Mouse (Mus musculus) intestine, embryonic 16.5 days (tissue): ENCODE measurements around the gene Gng7. TPM values are rescaled to one million over a fixed set of nuclear protein-coding genes. Genes with fewer than 3 reads are reported as not detected.

Source experiments
- ATAC-seq: fragments of 200-750 bp; cut with Nextera tagmentation; 2 replicates; pipeline ENCODE4 v1.8.0; 2017; ENCODE audit warnings: moderate TSS enrichment, moderate library complexity
- H3K27ac ChIP-seq: fragments of 300-500 bp; sonication (generic); 2 replicates; pipeline ENCODE4 v1.5.1; 2014; ENCODE audit warnings: mild to moderate bottlenecking, low read length
- H3K27me3 ChIP-seq: fragments of 300-500 bp; sonication (generic); replicated peaks from 2 replicates; pipeline ENCODE4 v1.6.1; 2014; ENCODE audit warnings: low read length, control low read depth, mixed read lengths; ENCODE audit not compliant: control insufficient read depth, insufficient read depth
- H3K36me3 ChIP-seq: fragments of 300-500 bp; sonication (generic); 2 replicates; pipeline ENCODE4 v1.6.1; 2014; ENCODE audit warnings: low read length, control low read depth; ENCODE audit not compliant: control insufficient read depth, insufficient read depth
- H3K4me1 ChIP-seq: fragments of 300-500 bp; sonication (generic); 2 replicates; pipeline ENCODE4 v1.6.1; 2014; ENCODE audit warnings: low read length, control low read depth, mixed read lengths; ENCODE audit not compliant: control insufficient read depth, insufficient read depth
- H3K4me2 ChIP-seq: fragments of 300-500 bp; sonication (generic); 2 replicates; pipeline ENCODE4 v1.6.1; 2014; ENCODE audit warnings: low read depth, low read length, control low read depth
- H3K4me3 ChIP-seq: fragments of 300-500 bp; sonication (generic); 2 replicates; pipeline ENCODE4 v1.5.1; 2014; ENCODE audit warnings: mild to moderate bottlenecking, low read length
- H3K9ac ChIP-seq: fragments of 300-500 bp; sonication (generic); 2 replicates; pipeline ENCODE4 v1.6.1; 2014; ENCODE audit warnings: low read depth, low read length
- H3K9me3 ChIP-seq: fragments of 300-500 bp; sonication (generic); 2 replicates; pipeline ENCODE4 v1.6.1; 2016; ENCODE audit warnings: low read length, control low read depth; ENCODE audit not compliant: control insufficient read depth
- WGBS: fragments of 180-500 bp; shearing (Covaris S2); extraction: QIAGEN DNeasy Blood & Tissue Kit; methylation state at CpG from one replicate; pipeline ENCODE4 v1.1.7; 2014; 5-methylcytosine and 5-hydroxymethylcytosine counted together
- polyA plus RNA-seq: library from polyadenylated mRNA; unstranded; fragments of >200 nt; fragmentation: Nextera tagmentation; extraction: Ambion mirVana; gene quantifications from 2 replicates; pipeline ENCODE4 v1.2.1, GENCODE M21; 2015

Gene Gng7
- polyA plus RNA-seq, 1 experiment from 2014 or later: 3.6 TPM

- no peak overlapping the region for H3K27ac ChIP-seq
- WGBS: 93% methylated on average over 22 of the region's 22 CpGs
- H3K9ac ChIP-seq: no peak overlapping the region
- ATAC-seq: no peak
- H3K4me2 ChIP-seq: no peak overlapping the region
- peaks cover 11% of the 10 kb centered on the region for H3K4me1 ChIP-seq
- H3K36me3 ChIP-seq: peaks cover 32% of the 10 kb centered on the region
- H3K9me3 ChIP-seq: no peaks in the 10 kb centered on the region
- no peaks in the 10 kb centered on the region for H3K27me3 ChIP-seq
- H3K4me3 ChIP-seq: no peak overlapping the region
Measured at GRCm38 (mm10) chr10:80909375-80910162, 105.2 kb downstream of the Gng7 start.

DNA sequence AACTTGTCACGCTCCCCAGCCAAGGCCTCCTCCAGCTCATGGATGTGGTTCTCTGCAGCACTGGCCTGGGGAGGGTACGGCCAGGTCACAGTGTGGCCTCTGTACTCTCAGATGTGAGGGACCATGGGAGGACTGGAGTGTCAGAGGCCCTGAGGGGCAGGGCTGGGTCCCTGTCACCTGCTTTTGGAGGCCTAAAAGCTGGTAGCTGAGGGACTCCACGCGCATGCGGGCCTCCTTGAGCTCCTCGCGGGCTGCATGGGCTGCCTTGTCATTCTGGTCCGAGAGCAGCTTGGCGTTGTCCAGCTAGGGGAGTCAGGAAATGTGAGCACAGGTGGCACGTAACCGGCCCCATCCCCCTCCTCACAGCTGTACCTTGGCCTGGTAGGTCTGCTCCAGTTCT is 110.0 kb downstream of the Gng7 start:
- no peak overlapping the region for H3K9ac ChIP-seq
- no peak overlapping the region for H3K27ac ChIP-seq
- H3K27me3 ChIP-seq: no peaks in the 10 kb centered on the region
- 89% methylated on average over 11 of the region's 11 CpGs for WGBS
- no peak for ATAC-seq
- no peak overlapping the region for H3K4me2 ChIP-seq
- H3K36me3 ChIP-seq: peaks cover 29% of the 10 kb centered on the region
- H3K4me3 ChIP-seq: no peak overlapping the region
- H3K9me3 ChIP-seq: no peaks in the 10 kb centered on the region
- peaks cover 6% of the 10 kb centered on the region for H3K4me1 ChIP-seq

DNA sequence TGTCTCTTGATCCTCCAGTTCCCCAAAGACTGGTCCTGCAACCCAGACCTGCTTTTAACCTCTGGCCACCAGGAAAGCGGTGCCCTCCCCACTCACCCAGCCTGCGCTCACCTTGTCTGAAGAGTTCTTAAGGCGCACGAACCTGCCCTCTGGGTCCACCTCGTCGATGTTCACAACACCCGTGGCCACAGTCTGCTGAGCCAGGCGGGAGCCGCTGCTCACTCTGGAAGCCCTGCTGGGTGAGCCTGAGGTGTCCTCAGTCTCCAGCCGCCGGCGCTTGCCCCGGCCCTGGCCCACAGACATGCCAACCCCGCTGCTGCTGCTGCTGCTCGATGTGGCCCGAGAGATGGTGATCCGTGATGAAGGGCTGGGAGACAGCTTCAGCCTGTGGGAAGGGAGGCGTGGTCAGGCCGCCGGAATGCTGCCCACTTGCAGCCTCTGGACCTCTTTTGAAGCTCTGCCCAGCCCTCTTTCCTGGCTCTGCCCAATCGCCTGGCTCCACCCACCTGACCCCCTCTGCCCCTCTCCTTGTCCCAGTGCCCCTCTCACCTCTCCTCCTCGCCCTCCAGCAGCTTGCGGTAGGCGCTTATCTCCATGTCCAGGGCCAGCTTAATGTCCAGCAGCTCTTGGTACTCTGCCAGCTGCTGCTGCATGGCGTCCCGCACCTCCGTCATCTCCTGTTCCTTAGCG is 110.6 kb downstream of the Gng7 start:
- peaks cover 26% of the 10 kb centered on the region for H3K36me3 ChIP-seq
- no peak overlapping the region for H3K27ac ChIP-seq

DNA sequence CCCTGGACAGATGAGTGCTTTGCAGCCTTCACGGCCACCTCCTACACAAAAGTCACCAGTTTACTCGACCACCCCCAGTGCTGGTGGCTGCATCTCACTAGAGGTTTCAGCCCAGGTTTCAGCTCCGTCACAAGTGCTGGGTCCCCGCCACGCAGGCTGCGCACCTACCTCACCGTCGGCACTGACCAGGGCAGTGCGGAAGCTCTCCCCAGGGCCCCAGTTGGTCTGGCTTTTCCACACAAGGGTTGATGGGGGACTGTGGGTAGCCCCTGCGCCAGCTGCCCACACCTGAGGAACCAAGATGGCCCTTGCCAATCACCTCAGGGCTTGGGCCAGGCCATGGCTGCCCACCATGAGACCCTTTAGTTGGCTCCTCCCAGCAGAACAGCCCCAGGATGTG is 111.5 kb downstream of the Gng7 start:
- H3K27ac ChIP-seq: no peak overlapping the region
- no peak overlapping the region for H3K4me2 ChIP-seq
- H3K9ac ChIP-seq: no peak overlapping the region
- no peaks in the 10 kb centered on the region for H3K9me3 ChIP-seq
- no peak for ATAC-seq
- 94% methylated on average over 10 of the region's 10 CpGs for WGBS
- peaks cover 23% of the 10 kb centered on the region for H3K36me3 ChIP-seq
- peaks cover 15% of the 10 kb centered on the region for H3K4me1 ChIP-seq
- no peak overlapping the region for H3K4me3 ChIP-seq
- no peaks in the 10 kb centered on the region for H3K27me3 ChIP-seq

More for the DNA sequence above, 110.6 kb downstream of the Gng7 start:
- 89% methylated on average over 28 of the region's 28 CpGs for WGBS
- Histone ChIP-seq H3K4me1 (peaks cover 11% of the 10 kb centered on the region), H3K27me3 (no peaks in the 10 kb centered on the region), H3K4me2 (no peak overlapping the region), H3K9me3 (no peaks in the 10 kb centered on the region), H3K9ac (no peak overlapping the region), H3K4me3 (no peak overlapping the region)
- no peak for ATAC-seq

DNA sequence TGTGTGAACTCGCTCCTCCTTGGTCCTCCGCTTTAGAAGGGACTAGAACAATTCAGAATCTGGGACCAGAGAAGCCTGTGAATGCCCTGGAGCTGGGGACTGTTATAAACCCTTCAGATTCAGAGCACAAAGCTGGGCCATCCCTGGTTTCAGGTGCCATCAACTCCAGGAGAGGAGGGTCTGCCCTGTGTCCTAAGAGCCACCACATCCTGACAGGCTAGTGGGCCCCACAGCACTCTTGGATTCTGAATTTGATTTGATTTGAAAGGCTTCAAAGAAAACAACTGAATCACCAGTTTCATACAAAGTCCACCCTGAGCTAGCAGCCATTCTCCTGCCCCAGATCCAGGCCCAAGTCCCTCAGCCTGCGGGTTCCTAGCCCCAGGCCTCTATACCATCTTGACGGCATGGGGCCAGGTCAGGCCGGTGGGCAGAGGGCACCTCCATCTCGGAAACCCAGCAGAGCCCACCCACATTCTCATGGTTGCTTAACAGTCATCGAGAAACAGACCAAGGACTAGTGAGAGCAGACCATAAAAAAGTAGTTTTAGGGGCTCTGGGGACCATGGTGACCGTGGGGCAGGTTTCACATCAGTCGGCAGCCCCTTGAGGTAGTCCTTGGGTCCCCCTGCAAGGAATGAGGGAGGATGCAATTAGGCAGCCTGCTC is 112.3 kb downstream of the Gng7 start:
- Histone ChIP-seq H3K4me2 (no peak overlapping the region), H3K27me3 (no peaks in the 10 kb centered on the region), H3K27ac (no peak overlapping the region), H3K4me3 (no peak overlapping the region), H3K9ac (peak overlapping the region; percentile 52; the same call in 1 of the 2 replicates), H3K9me3 (no peaks in the 10 kb centered on the region), H3K36me3 (peaks cover 23% of the 10 kb centered on the region), H3K4me1 (peaks cover 15% of the 10 kb centered on the region)
- 94% methylated on average over 9 of the region's 9 CpGs for WGBS
- no peak for ATAC-seq

GRCm38 (mm10) chr10:80901409-80902272 is 113.1 kb downstream of the Gng7 start:
- 89% methylated on average over 19 of the region's 19 CpGs for WGBS
- H3K9me3 ChIP-seq: no peaks in the 10 kb centered on the region
- H3K27me3 ChIP-seq: no peaks in the 10 kb centered on the region
- peak overlapping the region; percentile 19 for H3K4me3 ChIP-seq
- peak overlapping the region; percentile 79 for H3K27ac ChIP-seq
- H3K9ac ChIP-seq: peak overlapping the region; percentile 52
- peak overlapping the region; percentile 43 for H3K4me2 ChIP-seq
- ATAC-seq: no peak
- H3K36me3 ChIP-seq: peaks cover 19% of the 10 kb centered on the region
- peaks cover 15% of the 10 kb centered on the region for H3K4me1 ChIP-seq

- H3K9me3 ChIP-seq: no peaks in the 10 kb centered on the region
- peak; percentile 95 for ATAC-seq
- under 1% methylated on average over 72 of the region's 72 CpGs for WGBS
- H3K36me3 ChIP-seq: peaks cover 15% of the 10 kb centered on the region
- H3K4me1 ChIP-seq: peaks cover 15% of the 10 kb centered on the region
- H3K27ac ChIP-seq: peak within 1 kb of the TSS; percentile 79
- H3K9ac ChIP-seq: peak within 1 kb of the TSS; percentile 81
- no peaks in the 10 kb centered on the region for H3K27me3 ChIP-seq
- peak within 1 kb of the TSS; percentile 76 for H3K4me3 ChIP-seq
- H3K4me2 ChIP-seq: peak within 1 kb of the TSS; percentile 89
Measured at GRCm38 (mm10) chr10:80900318-80901247, 114.2 kb downstream of the Gng7 start, which contains the start of gene Timm13. Timm13 (minus strand) TSS chr10:80900969.

GRCm38 (mm10) chr10:80899591-80900317 is 115.0 kb downstream of the Gng7 start:
- no peaks in the 10 kb centered on the region for H3K9me3 ChIP-seq
- peaks cover 11% of the 10 kb centered on the region for H3K36me3 ChIP-seq
- 10% methylated on average over 25 of the region's 25 CpGs for WGBS
- H3K4me3 ChIP-seq: peak overlapping the region; percentile 76
- H3K27me3 ChIP-seq: no peaks in the 10 kb centered on the region
- peak overlapping the region; percentile 89 for H3K4me2 ChIP-seq
- H3K27ac ChIP-seq: peak overlapping the region; percentile 73
- peak overlapping the region; percentile 81 for H3K9ac ChIP-seq
- peak; percentile 1 for ATAC-seq
- peaks cover 15% of the 10 kb centered on the region for H3K4me1 ChIP-seq
